Mouse (Mus musculus): ENCODE data around the gene Pgm1.

Pgm1 gene

DNA sequence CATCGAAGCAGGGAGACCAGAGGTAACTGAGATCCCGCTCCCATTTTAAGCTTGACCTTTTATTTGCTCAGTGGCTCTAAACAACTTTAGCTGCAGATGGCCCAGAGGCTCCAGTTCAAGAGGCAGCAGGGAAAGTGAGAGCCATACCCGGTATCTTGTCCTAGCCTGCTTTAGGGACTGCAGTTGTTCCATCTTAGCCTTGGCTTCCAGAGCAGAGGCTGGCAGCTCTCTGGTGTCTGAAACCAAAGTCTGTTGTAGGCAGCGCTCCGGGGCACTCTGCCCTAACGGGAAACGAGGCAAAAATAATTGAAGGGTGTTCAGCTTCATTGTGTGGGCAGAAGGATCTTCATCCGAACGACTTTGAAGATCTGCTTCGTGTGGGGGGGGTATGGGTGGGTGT is 26.2 kb downstream of the Pgm1 start:
- no peak for DNase-seq (ENCODE audit: low read depth in 2 of 2, low spot score in 2 of 2)

- DNase-seq (ENCODE audit: low read depth in 2 of 2, low spot score in 2 of 2), result no peak
Measured at GRCm38 (mm10) chr4:99957186-99957585, 28.0 kb downstream of the Pgm1 start.

- DNase-seq (ENCODE audit: low read depth in 2 of 2, low spot score in 2 of 2), result no peak
Measured at GRCm38 (mm10) chr4:99958084-99958815, 29.0 kb downstream of the Pgm1 start.

GRCm38 (mm10) chr4:99959308-99959707 is 30.1 kb downstream of the Pgm1 start:
- DNase-seq (ENCODE audit: low read depth in 2 of 2, low spot score in 2 of 2), result no peak

DNA sequence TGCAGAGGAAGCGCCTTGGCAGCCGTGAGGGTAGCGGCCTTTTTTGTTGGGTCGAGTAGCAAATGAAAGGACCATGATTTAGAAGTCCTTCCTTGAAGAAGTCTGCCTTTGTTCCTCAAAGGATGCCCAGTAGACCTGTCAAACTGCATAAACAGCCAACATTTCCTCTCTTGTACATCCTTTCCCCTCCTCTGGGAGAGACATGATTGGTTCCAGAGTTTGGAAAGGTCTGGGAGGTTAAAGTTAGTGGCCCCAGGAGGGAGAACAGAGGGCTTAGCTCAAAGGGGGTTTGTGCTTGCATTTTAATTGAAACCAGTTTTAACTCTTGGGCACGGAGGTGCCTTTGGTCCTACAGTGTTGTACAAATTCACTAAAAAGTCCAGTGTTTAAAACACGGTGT is 37.3 kb downstream of the Pgm1 start:
- DNase-seq (ENCODE audit: low read depth in 2 of 2, low spot score in 2 of 2), result no peak

GRCm38 (mm10) chr4:99969328-99969727 is 40.1 kb downstream of the Pgm1 start:
- no peak for DNase-seq (ENCODE audit: low read depth in 2 of 2, low spot score in 2 of 2)

- DNase-seq (ENCODE audit: low read depth in 2 of 2, low spot score in 2 of 2), result no peak
Measured at GRCm38 (mm10) chr4:99970097-99970496, 40.9 kb downstream of the Pgm1 start.

DNA sequence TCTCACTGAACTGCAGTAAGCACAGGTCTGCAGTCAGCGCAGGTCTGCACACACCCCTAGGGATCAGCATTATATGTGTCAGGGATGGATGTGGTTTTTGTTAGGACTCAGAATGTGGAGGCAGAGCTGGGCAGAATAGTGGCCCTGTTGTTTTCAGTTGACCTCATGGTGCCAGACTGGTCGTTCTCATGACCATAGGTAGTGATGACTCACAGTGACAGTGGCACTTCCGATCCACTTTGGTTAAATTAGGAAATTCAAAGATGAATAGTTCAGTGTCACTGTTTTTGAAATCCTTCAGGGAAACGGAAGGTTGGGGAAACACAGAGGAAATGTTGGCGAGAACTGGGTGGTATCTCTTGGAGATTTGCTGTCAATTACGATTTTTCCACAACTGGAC is 43.7 kb downstream of the Pgm1 start:
- no peak for DNase-seq (ENCODE audit: low read depth in 2 of 2, low spot score in 2 of 2)

- DNase-seq (ENCODE audit: low read depth in 2 of 2, low spot score in 2 of 2), result no peak
Measured at GRCm38 (mm10) chr4:99973931-99974330, 44.7 kb downstream of the Pgm1 start.

DNA sequence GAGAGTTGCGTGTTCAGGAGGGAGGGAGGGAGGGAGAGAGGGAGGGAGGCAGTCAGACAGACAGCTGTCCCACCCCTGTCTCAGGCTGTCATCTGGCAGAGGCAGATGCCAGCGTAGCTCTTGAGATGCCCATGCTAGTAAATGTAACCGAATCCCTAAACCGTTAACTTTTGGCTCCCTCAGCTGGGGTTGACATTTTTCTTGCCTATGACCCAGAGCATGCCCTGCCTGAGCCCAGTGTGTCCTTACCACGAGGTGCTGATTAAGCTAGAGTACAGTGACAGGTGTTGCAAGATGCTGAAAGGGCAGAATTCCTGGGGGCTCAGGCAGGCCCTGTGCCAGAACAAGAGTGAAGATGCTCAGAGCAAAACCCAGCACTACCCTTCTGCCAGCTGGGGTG is 45.2 kb downstream of the Pgm1 start:
- no peak for DNase-seq (ENCODE audit: low read depth in 2 of 2, low spot score in 2 of 2)

- DNase-seq (ENCODE audit: low read depth in 2 of 2, low spot score in 2 of 2), result no peak
Measured at GRCm38 (mm10) chr4:99979326-99979725, 50.1 kb downstream of the Pgm1 start.

- DNase-seq (ENCODE audit: low read depth in 2 of 2, low spot score in 2 of 2), result no peak
Measured at GRCm38 (mm10) chr4:99981216-99981615, 52.0 kb downstream of the Pgm1 start.

DNA sequence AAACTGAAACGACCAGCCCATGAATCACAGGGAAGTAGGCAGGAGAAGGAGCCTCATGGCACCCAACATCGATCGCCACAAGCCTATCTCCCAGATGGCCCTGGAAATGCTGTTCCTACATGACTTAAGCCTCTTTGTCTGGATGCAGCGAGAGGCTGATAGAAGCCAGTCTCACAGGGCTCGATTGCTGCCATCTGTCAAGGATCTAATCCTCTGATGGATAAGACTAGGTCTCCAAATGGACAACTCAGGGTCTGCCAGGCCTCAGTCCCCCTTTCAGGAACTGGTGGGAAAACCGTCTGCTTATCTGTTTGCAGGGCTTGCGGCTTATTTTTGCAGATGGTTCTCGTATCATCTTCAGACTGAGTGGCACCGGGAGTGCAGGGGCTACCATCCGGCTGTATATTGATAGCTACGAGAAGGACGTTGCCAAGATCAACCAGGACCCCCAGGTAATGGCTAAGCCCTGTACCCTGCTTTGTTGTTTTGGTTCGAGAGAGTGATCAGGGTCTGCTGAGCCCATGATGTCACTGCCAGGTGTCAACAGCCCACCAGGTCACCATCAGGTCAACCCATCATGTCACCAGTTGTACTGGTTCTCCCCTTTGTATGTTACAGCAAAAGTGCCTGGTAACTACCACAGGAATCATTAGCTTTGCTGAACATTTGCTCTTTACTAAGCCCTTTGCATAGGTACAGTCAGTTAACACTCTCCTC is 54.6 kb downstream of the Pgm1 start:
- no peak for DNase-seq (ENCODE audit: low read depth in 2 of 2, low spot score in 2 of 2)

- no peak for DNase-seq (ENCODE audit: low read depth in 2 of 2, low spot score in 2 of 2)
Measured at GRCm38 (mm10) chr4:99984369-99984752, 55.1 kb downstream of the Pgm1 start.

GRCm38 (mm10) chr4:99985086-99985485 is 55.9 kb downstream of the Pgm1 start:
- no peak for DNase-seq (ENCODE audit: low read depth in 2 of 2, low spot score in 2 of 2)

GRCm38 (mm10) chr4:99985631-99986030 is 56.4 kb downstream of the Pgm1 start:
- no peak for DNase-seq (ENCODE audit: low read depth in 2 of 2, low spot score in 2 of 2)

GRCm38 (mm10) chr4:99986609-99987008 is 57.4 kb downstream of the Pgm1 start:
- no peak for DNase-seq (ENCODE audit: low read depth in 2 of 2, low spot score in 2 of 2)

DNA sequence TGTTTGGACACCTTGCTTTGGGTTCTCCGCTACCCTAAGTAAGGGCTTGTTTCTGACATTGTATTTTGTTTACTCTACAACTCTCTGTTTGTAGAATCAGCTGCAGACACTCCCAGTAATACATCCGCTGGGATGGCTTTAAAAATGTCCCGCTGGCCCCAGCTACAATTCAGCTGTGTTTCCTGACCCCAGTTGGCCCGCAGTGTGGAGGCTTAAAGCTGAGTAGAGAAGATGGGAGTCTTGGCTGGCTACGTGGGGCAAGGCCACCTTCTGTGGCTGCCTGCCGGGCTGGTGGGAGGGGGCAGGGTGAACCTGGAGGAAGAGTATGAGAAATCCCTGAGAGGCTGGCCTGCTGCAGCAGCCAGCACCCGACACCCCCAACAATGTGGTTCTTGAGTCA is 59.6 kb downstream of the Pgm1 start:
- no peak for DNase-seq (ENCODE audit: low read depth in 2 of 2, low spot score in 2 of 2)

GRCm38 (mm10) chr4:100000971-100001370 is 71.8 kb downstream of the Pgm1 start:
- no peak for DNase-seq (ENCODE audit: low read depth in 2 of 2, low spot score in 2 of 2)

GRCm38 (mm10) chr4:100001806-100002205 is 72.6 kb downstream of the Pgm1 start:
- no peak for DNase-seq (ENCODE audit: low read depth in 2 of 2, low spot score in 2 of 2)

GRCm38 (mm10) chr4:100007721-100008120 is 78.5 kb downstream of the Pgm1 start:
- DNase-seq (ENCODE audit: low read depth in 2 of 2, low spot score in 2 of 2), result no peak

- no peak for DNase-seq (ENCODE audit: low read depth in 2 of 2, low spot score in 2 of 2)
Measured at GRCm38 (mm10) chr4:100008371-100009090, 79.3 kb downstream of the Pgm1 start.
